Mouse (Mus musculus) MEL (cell line): ENCODE results near the gene Gm20388. TPM values are rescaled to one million over a fixed set of nuclear protein-coding genes. Genes with fewer than 3 reads are reported as not detected.
A peak's percentile ranks its signal among the peaks of the same experiment; 100 is the strongest.

ENCODE experiments used
- DNase-seq: peaks from one replicate; pipeline ENCODE4 v3.0.0; 2011; ENCODE audit warnings: low read depth, low spot score
- H3K27ac ChIP-seq: 2 replicates; pipeline ENCODE4 v1.5.1; 2012; ENCODE audit warnings: low read depth, mild to moderate bottlenecking, control low read depth, low read length, moderate library complexity; ENCODE audit not compliant: control insufficient read depth
- H3K27me3 ChIP-seq, 2 experiments: fragments of 150-350 bp in 1 of 2; sonication (generic) in 1 of 2; 2 replicates each; pipeline ENCODE4 v1.6.1; 2012; ENCODE audit warnings: low read length in 2 of 2, mild to moderate bottlenecking in 2 of 2, improper control_type of control experiment in 1 of 2, moderate library complexity in 1 of 2; ENCODE audit not compliant: insufficient read depth in 2 of 2, control insufficient read depth in 1 of 2
- H3K36me3 ChIP-seq, 2 experiments: 2 replicates each; pipeline ENCODE4 v1.6.1; 2012 to 2014; ENCODE audit warnings: low read length in 2 of 2, improper control_type of control experiment in 1 of 2, inconsistent platforms in 1 of 2, mild to moderate bottlenecking in 1 of 2; ENCODE audit not compliant: insufficient read depth in 2 of 2, control insufficient read depth in 1 of 2
- H3K4me1 ChIP-seq, 2 experiments: fragments of 150-350 bp in 1 of 2; sonication (generic) in 1 of 2; 2 replicates each; pipeline ENCODE4 v1.6.1; 2012; ENCODE audit warnings: low read length in 2 of 2, improper control_type of control experiment in 1 of 2, mild to moderate bottlenecking in 1 of 2; ENCODE audit not compliant: insufficient read depth in 2 of 2, control insufficient read depth in 1 of 2
- H3K4me3 ChIP-seq, 2 experiments: fragments of 150-350 bp in 1 of 2; sonication (generic) in 1 of 2; 2 replicates each; pipeline ENCODE4 v1.5.1; 2012; ENCODE audit warnings: low read depth in 2 of 2, low read length in 2 of 2, mild to moderate bottlenecking in 2 of 2, moderate library complexity in 2 of 2, control low read depth in 1 of 2, improper control_type of control experiment in 1 of 2; ENCODE audit not compliant: control insufficient read depth in 1 of 2, insufficient read depth in 1 of 2
- H3K79me2 ChIP-seq: 2 replicates; pipeline ENCODE4 v1.6.1; 2012; ENCODE audit warnings: mild to moderate bottlenecking, low read length, moderate library complexity; ENCODE audit not compliant: control insufficient read depth, poor library complexity, insufficient read depth
- H3K9ac ChIP-seq: 2 replicates; pipeline ENCODE4 v1.6.1; 2012; ENCODE audit warnings: low read depth, mild to moderate bottlenecking, control low read depth, low read length, moderate library complexity; ENCODE audit not compliant: control insufficient read depth, poor library complexity, severe bottlenecking
- H3K9me3 ChIP-seq: fragments of 150-350 bp; sonication (generic); replicated peaks from 2 replicates; pipeline ENCODE4 v1.6.1; 2012; ENCODE audit warnings: mild to moderate bottlenecking, low read length, improper control_type of control experiment, moderate library complexity; ENCODE audit not compliant: insufficient read depth
- BHLHE40 ChIP-seq: IDR thresholded peaks from 2 replicates; pipeline ENCODE4 v1.6.1; 2012; ENCODE audit warnings: low read depth, mild to moderate bottlenecking, inconsistent platforms, low read length, improper control_type of control experiment, borderline replicate concordance
- CTCF ChIP-seq, 3 experiments: IDR thresholded peaks in 2 of 3; conservative IDR thresholded peaks in 1 of 3; 2 replicates each; pipeline ENCODE4 v1.5.1; 2011 to 2012; ENCODE audit warnings: low read length in 3 of 3, low read depth in 2 of 3, mild to moderate bottlenecking in 2 of 3, improper control_type of control experiment in 1 of 3, inconsistent platforms in 1 of 3, mixed read lengths in 1 of 3, moderate library complexity in 1 of 3; ENCODE audit not compliant: control insufficient read depth in 1 of 3, insufficient read depth in 1 of 3, poor library complexity in 1 of 3, severe bottlenecking in 1 of 3
- ELF1 ChIP-seq: IDR thresholded peaks from 2 replicates; pipeline ENCODE4 v1.6.1; 2014; ENCODE audit warnings: low read depth, mild to moderate bottlenecking, inconsistent platforms, low read length, improper control_type of control experiment, moderate library complexity
- EP300 ChIP-seq, 2 experiments: IDR thresholded peaks; 2 replicates each; pipeline ENCODE4 v1.6.1; 2011; ENCODE audit warnings: improper control_type of control experiment in 2 of 2, low read length in 2 of 2, low read depth in 1 of 2, mild to moderate bottlenecking in 1 of 2
- ETS1 ChIP-seq: IDR thresholded peaks from 2 replicates; pipeline ENCODE4 v1.6.1; 2012; ENCODE audit warnings: low read depth, mild to moderate bottlenecking, inconsistent platforms, low read length, improper control_type of control experiment, moderate library complexity
- GATA1 ChIP-seq: IDR thresholded peaks from 2 replicates; pipeline ENCODE4 v1.6.1; 2011; ENCODE audit warnings: low read depth, low read length, improper control_type of control experiment
- HCFC1 ChIP-seq: IDR thresholded peaks from 2 replicates; pipeline ENCODE4 v1.6.1; 2012; ENCODE audit warnings: low read depth, mild to moderate bottlenecking, inconsistent platforms, low read length, improper control_type of control experiment, moderate library complexity
- MAX ChIP-seq: IDR thresholded peaks from 2 replicates; pipeline ENCODE4 v1.6.1; 2011; ENCODE audit warnings: low read length, improper control_type of control experiment
- MAZ ChIP-seq: IDR thresholded peaks from 2 replicates; pipeline ENCODE4 v1.6.1; 2012; ENCODE audit warnings: low read depth, mild to moderate bottlenecking, inconsistent platforms, low read length, improper control_type of control experiment
- MEF2A ChIP-seq: IDR thresholded peaks from 2 replicates; pipeline ENCODE4 v1.6.1; 2014; ENCODE audit warnings: low read depth, mild to moderate bottlenecking, inconsistent platforms, low read length, improper control_type of control experiment; ENCODE audit not compliant: poor library complexity, insufficient replicate concordance, severe bottlenecking; ENCODE audit errors: extremely low read depth
- MYB ChIP-seq: IDR thresholded peaks from 2 replicates; pipeline ENCODE4 v1.6.1; 2011; ENCODE audit warnings: mild to moderate bottlenecking, low read depth, low read length, improper control_type of control experiment
- MYC ChIP-seq: IDR thresholded peaks from 2 replicates; pipeline ENCODE4 v1.6.1; 2011; ENCODE audit warnings: low read depth, mild to moderate bottlenecking, low read length, improper control_type of control experiment, moderate library complexity
- NRF1 ChIP-seq: IDR thresholded peaks from 2 replicates; pipeline ENCODE4 v1.6.1; 2014; ENCODE audit warnings: low read depth, mild to moderate bottlenecking, inconsistent platforms, low read length, improper control_type of control experiment, moderate library complexity; ENCODE audit not compliant: poor library complexity, insufficient read depth, severe bottlenecking
- POLR2AphosphoS2 ChIP-seq: IDR thresholded peaks from 2 replicates; pipeline ENCODE4 v1.6.1; 2011; ENCODE audit warnings: low read length, improper control_type of control experiment
- POLR2AphosphoS5 ChIP-seq: IDR thresholded peaks from 2 replicates; pipeline ENCODE4 v1.6.1; 2012; ENCODE audit warnings: low read depth, borderline replicate concordance, mild to moderate bottlenecking, inconsistent platforms, low read length, moderate library complexity, mixed read lengths
- SIN3A ChIP-seq: IDR thresholded peaks from 2 replicates; pipeline ENCODE4 v1.6.1; 2012; ENCODE audit warnings: low read length, improper control_type of control experiment, inconsistent platforms
- SMC3 ChIP-seq: IDR thresholded peaks from 2 replicates; pipeline ENCODE4 v1.6.1; 2011; ENCODE audit warnings: low read depth, low read length, improper control_type of control experiment
- TCF12 ChIP-seq: IDR thresholded peaks from 2 replicates; pipeline ENCODE4 v1.6.1; 2014; ENCODE audit warnings: low read depth, mild to moderate bottlenecking, inconsistent platforms, low read length, improper control_type of control experiment, moderate library complexity
- UBTF ChIP-seq: IDR thresholded peaks from 2 replicates; pipeline ENCODE4 v1.6.1; 2012; ENCODE audit warnings: low read depth, mild to moderate bottlenecking, inconsistent platforms, low read length, improper control_type of control experiment, moderate library complexity, borderline replicate concordance; ENCODE audit not compliant: insufficient read depth
- USF1 ChIP-seq: IDR thresholded peaks from 2 replicates; pipeline ENCODE4 v1.6.1; 2014; ENCODE audit warnings: low read depth, mild to moderate bottlenecking, inconsistent platforms, low read length, improper control_type of control experiment, moderate library complexity
- USF2 ChIP-seq, 2 experiments: IDR thresholded peaks; 2 replicates each; pipeline ENCODE4 v1.6.1; 2011 to 2012; ENCODE audit warnings: improper control_type of control experiment in 2 of 2, low read length in 2 of 2, borderline replicate concordance in 1 of 2, inconsistent platforms in 1 of 2, low read depth in 1 of 2, mild to moderate bottlenecking in 1 of 2; ENCODE audit not compliant: insufficient read depth in 1 of 2
- ZKSCAN1 ChIP-seq: IDR thresholded peaks from 2 replicates; pipeline ENCODE4 v1.6.1; 2012; ENCODE audit warnings: low read depth, mild to moderate bottlenecking, inconsistent platforms, low read length, improper control_type of control experiment, moderate library complexity
- polyA plus RNA-seq, 2 experiments: library from polyadenylated mRNA; stranded (reverse) in 1 of 2; unstranded in 1 of 2; fragments of >175 nt in 1 of 2; fragments of >200 nt in 1 of 2; gene quantifications; 2 replicates each; pipeline versions ENCODE4 v1.2.1 to v1.2.4; 2012; ENCODE audit warnings: low replicate concordance in 2 of 2, low read depth in 1 of 2; ENCODE audit not compliant: insufficient read length in 2 of 2, insufficient read depth in 1 of 2, missing spikeins in 1 of 2
- total RNA-seq: library from RNA; depleted of rRNA; stranded (reverse); fragments of 300-350 nt; gene quantifications from 2 replicates; pipeline ENCODE4 v1.2.3, GENCODE M21; 2012

The Gm20388 gene
- total and polyA plus RNA-seq, 3 experiments, result 11.1 to 17.8 TPM; not detected in 1

DNA sequence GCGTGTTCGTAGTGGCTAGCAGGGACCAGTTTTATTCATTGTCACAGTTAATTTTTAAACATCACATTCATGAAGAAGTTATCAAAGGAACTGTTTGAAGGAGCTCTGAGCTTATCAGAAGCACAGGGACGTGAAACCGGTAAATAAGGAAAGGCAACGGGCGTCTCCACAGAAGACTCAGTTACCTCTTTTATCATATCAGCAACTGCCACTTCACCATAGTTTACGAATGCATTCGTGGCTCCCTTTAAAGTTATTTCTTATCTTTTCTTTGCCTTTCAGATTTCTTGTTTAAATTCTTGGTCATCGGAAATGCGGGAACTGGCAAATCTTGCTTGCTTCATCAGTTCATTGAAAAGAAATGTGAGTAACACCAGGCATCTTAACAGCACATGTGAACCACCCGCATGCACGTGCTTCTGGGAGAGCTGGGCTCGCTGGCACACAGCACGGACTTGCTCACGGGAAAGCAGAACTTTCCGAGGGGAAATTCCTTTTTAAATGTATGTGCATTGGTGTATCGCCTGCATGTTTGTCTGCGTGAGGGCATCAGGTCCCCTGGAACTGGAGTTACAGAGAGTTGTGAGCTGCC is 3913.0 kb downstream of the Gm20388 start (continued):
- TF ChIP-seq CTCF (IDR thresholded peaks at IDR 0.05 in 2 of 3, conservative IDR thresholded peaks at IDR 0.05 in 1 of 3; ENCODE audit: control insufficient read depth in 1 of 3, insufficient read depth in 1 of 3, low read depth in 2 of 3, low read length in 3 of 3, poor library complexity in 1 of 3, severe bottlenecking in 1 of 3) (no peak), SIN3A (peak; percentile 98), MAZ (no peak), USF2 (IDR thresholded peaks at IDR 0.05; ENCODE audit: borderline replicate concordance in 1 of 2, insufficient read depth in 1 of 2, low read depth in 1 of 2, low read length in 2 of 2) (no peak), BHLHE40 (peak; percentile 99), MYB (peak; percentile 99), UBTF (no peak), HCFC1 (no peak; the same call in 1 of the 2 replicates), MYC (peak; percentile 99), ELF1 (no peak; the same call in 1 of the 2 replicates), POLR2AphosphoS5 (no peak), TCF12 (peak; percentile 96)

DNA sequence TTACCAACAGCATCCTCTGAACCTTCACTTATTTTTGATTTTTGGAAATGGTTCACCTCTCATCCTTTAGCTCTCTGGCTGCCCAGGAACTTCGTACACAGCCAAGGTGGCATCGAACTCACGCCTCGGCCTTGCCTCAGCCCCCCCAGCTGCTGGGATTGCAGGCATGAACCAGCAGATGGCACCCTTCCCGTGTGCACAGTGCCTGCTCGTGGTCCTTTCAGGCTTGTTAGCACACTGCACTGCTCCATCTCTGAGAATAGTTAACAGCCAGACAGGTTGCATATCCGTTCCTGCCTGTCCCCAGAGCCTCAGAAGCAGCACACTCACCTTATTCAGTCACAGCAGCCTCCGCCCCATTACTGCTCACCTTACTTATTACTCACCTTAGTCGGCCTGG is 3915.4 kb downstream of the Gm20388 start:
- H3K4me1 ChIP-seq, result peaks cover 14 to 25% of the 10 kb centered on the region in 2 experiments
- H3K9ac ChIP-seq, result no peak overlapping the region
- H3K4me3 ChIP-seq, result no peak overlapping the region
- DNase-seq, result peak; percentile 54
- H3K27ac ChIP-seq, result no peak overlapping the region
- H3K36me3 ChIP-seq, result peaks cover 12 to 34% of the 10 kb centered on the region in 2 experiments
- H3K27me3 ChIP-seq, result no peaks in the 10 kb centered on the region
- no peaks in the 10 kb centered on the region for H3K9me3 ChIP-seq
- TF ChIP-seq MEF2A (no peak), CTCF (IDR thresholded peaks at IDR 0.05 in 2 of 3, conservative IDR thresholded peaks at IDR 0.05 in 1 of 3; ENCODE audit: control insufficient read depth in 1 of 3, insufficient read depth in 1 of 3, low read depth in 2 of 3, low read length in 3 of 3, poor library complexity in 1 of 3, severe bottlenecking in 1 of 3) (peak; percentile 49 to 64 (median 57)), SMC3 (peak; percentile 40)
- peaks cover 4% of the 10 kb centered on the region; the same call in 1 of the 2 replicates for H3K79me2 ChIP-seq

DNA sequence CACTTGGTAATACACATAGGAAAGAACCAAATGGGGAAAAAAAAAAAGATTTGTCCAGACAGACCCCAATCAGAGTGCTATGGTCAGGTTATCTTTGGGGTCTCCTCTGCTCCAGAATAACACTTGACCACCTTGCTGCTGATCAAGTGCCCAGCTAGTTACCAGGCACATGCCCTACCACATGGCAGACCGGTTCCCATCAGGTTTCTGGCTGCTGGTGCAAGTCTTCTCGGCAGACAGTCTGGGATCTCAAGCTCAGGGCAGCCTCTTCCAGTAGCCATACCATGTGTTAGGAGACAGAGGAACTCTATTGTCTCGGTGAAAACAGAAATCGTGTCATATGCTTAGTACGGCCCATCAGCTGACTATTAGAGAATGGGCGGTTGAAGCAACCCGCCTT is 3916.1 kb downstream of the Gm20388 start:
- H3K27ac ChIP-seq, result no peak overlapping the region
- no peaks in the 10 kb centered on the region for H3K27me3 ChIP-seq
- 0 out of 2 replicates have a peak, but pooled peaks cover 2% of the 10 kb centered on the region for H3K79me2 ChIP-seq
- peaks cover 15 to 28% of the 10 kb centered on the region in 2 experiments for H3K36me3 ChIP-seq
- no peak overlapping the region for H3K9ac ChIP-seq
- peaks cover 8 to 24% of the 10 kb centered on the region in 2 experiments for H3K4me1 ChIP-seq
- no peaks in the 10 kb centered on the region for H3K9me3 ChIP-seq
- TF ChIP-seq ELF1, result no peak
- no peak for TF ChIP-seq TCF12
- TF ChIP-seq ETS1, result no peak
- no peak for TF ChIP-seq SMC3
- no peak for TF ChIP-seq EP300 (IDR thresholded peaks at IDR 0.05; ENCODE audit: low read depth in 1 of 2, low read length in 2 of 2)
- no peak for TF ChIP-seq NRF1
- TF ChIP-seq MAX, result no peak
- TF ChIP-seq POLR2AphosphoS2, result no peak
- no peak for TF ChIP-seq MYB
- TF ChIP-seq CTCF (IDR thresholded peaks at IDR 0.05 in 2 of 3, conservative IDR thresholded peaks at IDR 0.05 in 1 of 3; ENCODE audit: control insufficient read depth in 1 of 3, insufficient read depth in 1 of 3, low read depth in 2 of 3, low read length in 3 of 3, poor library complexity in 1 of 3, severe bottlenecking in 1 of 3), result no peak
- TF ChIP-seq ZKSCAN1, result no peak
- TF ChIP-seq GATA1, result no peak
- TF ChIP-seq USF1, result no peak
- H3K4me3 ChIP-seq, result no peak overlapping the region
- DNase-seq, result no peak
